Mouse (Mus musculus): ENCODE data around the gene Troap. TPM values are rescaled to one million over a fixed set of nuclear protein-coding genes. Genes with fewer than 3 reads are reported as not detected.

Gene Troap
- total and polyA plus RNA-seq, 3 experiments, result 25.8 to 70.2 TPM; not detected in 1

DNA sequence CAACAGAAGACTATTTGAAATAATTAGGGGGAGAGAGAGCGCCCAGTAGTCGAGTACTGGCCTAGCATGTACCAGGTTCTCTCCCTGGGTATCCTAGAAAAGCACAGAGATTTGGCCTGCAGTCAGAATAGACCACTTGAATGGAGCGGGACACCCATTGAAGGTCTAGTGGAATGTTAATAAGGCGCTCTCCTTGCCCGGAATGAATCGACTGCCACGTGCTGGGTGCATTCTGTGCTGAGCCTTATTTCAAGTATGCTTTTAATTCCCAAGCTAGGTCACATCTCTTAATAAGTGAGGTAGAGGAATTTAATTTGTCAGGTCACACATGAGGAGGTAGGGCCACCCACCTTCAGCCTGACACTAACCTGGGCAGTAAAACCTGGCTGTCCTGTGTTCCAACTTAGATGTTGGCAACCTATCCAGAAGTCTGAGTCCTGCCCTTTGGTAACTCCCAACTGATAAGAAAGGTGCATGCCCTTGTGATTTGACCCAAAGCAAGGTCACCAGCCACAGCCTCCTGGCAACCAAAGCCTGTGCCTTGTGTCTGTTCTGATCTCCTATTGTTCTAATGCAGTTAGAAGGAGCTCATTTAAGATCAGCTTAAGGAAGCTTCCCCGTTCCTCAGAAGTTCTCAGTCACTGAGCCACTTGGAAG is 38.0 kb upstream of the Troap start:
- H3K4me3 ChIP-seq (ENCODE audit: control insufficient read depth in 1 of 2, insufficient read depth in 1 of 2, low read depth in 2 of 2, low read length in 2 of 2), result no peak overlapping the region
- peaks cover 20 to 28% of the 10 kb centered on the region in 2 experiments for H3K36me3 ChIP-seq (ENCODE audit: control insufficient read depth in 1 of 2, insufficient read depth in 2 of 2, low read length in 2 of 2)
- peaks cover 7 to 33% of the 10 kb centered on the region in 2 experiments; a peak in 3 of 4 replicates for H3K4me1 ChIP-seq (ENCODE audit: control insufficient read depth in 1 of 2, insufficient read depth in 2 of 2, low read length in 2 of 2)
- no peak for DNase-seq (ENCODE audit: low read depth, low spot score)
- TF ChIP-seq USF2 (IDR thresholded peaks at IDR 0.05; ENCODE audit: borderline replicate concordance in 1 of 2, insufficient read depth in 1 of 2, low read depth in 1 of 2, low read length in 2 of 2), result no peak
- TF ChIP-seq ZKSCAN1 (IDR thresholded peaks at IDR 0.05; ENCODE audit: low read depth, low read length), result no peak
- H3K27ac ChIP-seq (ENCODE audit: control insufficient read depth, low read depth, low read length), result no peak overlapping the region
- H3K9me3 ChIP-seq (replicated peaks; ENCODE audit: insufficient read depth, low read length), result no peaks in the 10 kb centered on the region
- H3K79me2 ChIP-seq (ENCODE audit: control insufficient read depth, insufficient read depth, low read length, poor library complexity), result peaks cover 19% of the 10 kb centered on the region
- H3K9ac ChIP-seq (ENCODE audit: control insufficient read depth, low read depth, low read length, poor library complexity, severe bottlenecking), result no peak overlapping the region
- H3K27me3 ChIP-seq (ENCODE audit: control insufficient read depth in 1 of 2, insufficient read depth in 2 of 2, low read length in 2 of 2), result no peaks in the 10 kb centered on the region

DNA sequence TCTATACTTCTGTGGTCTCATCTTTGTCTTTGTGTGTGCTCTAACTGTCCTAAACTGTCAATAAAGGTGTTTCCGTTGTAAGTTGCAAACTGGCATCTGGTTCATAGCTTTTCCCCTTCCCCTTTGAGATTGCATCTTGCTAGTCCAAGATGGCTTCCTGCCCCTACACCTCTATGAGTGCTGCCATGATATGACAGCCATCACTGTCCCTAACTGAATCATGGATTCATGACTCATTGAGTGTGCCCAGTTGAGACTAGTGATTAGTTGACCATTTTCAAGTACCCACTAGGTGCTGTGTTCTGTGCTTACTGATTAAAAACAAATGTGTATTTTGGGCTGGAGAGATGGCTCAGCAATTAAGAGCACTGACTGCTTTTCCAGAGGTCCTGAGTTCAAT is 36.4 kb upstream of the Troap start:
- H3K79me2 ChIP-seq (ENCODE audit: control insufficient read depth, insufficient read depth, low read length, poor library complexity), result peaks cover 3% of the 10 kb centered on the region; the same call in 1 of the 2 replicates
- no peak overlapping the region for H3K27ac ChIP-seq (ENCODE audit: control insufficient read depth, low read depth, low read length)
- no peaks in the 10 kb centered on the region for H3K9me3 ChIP-seq (replicated peaks; ENCODE audit: insufficient read depth, low read length)
- H3K4me3 ChIP-seq (ENCODE audit: control insufficient read depth in 1 of 2, insufficient read depth in 1 of 2, low read depth in 2 of 2, low read length in 2 of 2), result no peak overlapping the region
- peaks cover 5 to 21% of the 10 kb centered on the region in 2 experiments; a peak in 3 of 4 replicates for H3K4me1 ChIP-seq (ENCODE audit: control insufficient read depth in 1 of 2, insufficient read depth in 2 of 2, low read length in 2 of 2)
- no peaks in the 10 kb centered on the region for H3K27me3 ChIP-seq (ENCODE audit: control insufficient read depth in 1 of 2, insufficient read depth in 2 of 2, low read length in 2 of 2)
- TF ChIP-seq USF1 (IDR thresholded peaks at IDR 0.05; ENCODE audit: low read depth, low read length) (no peak), POLR2AphosphoS5 (IDR thresholded peaks at IDR 0.05; ENCODE audit: borderline replicate concordance, low read depth, low read length) (peak; percentile 75; the same call in 1 of the 2 replicates)
- no peak overlapping the region for H3K9ac ChIP-seq (ENCODE audit: control insufficient read depth, low read depth, low read length, poor library complexity, severe bottlenecking)
- H3K36me3 ChIP-seq (ENCODE audit: control insufficient read depth in 1 of 2, insufficient read depth in 2 of 2, low read length in 2 of 2), result peaks cover 19 to 20% of the 10 kb centered on the region in 2 experiments
- DNase-seq (ENCODE audit: low read depth, low spot score), result peak; percentile 41

DNA sequence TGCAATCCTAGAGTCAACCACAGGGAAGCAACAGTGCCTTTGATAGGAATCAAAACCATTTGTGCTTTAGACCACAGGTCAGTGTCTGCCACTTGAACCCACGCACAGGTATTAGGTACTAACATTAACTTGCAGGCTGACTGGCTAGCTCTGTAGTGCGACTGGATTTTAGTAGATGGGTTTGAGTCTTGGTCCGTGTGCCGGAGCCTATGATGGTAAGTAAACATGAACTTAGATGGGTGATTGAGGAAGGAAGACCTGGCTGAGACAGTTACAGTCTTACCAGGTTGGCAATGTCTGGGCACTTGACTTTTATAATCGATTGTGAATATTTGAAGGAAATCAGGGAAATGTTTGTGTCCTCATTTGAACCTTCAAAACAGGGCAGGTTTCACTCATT is 35.6 kb upstream of the Troap start:
- Histone ChIP-seq H3K9ac (ENCODE audit: control insufficient read depth, low read depth, low read length, poor library complexity, severe bottlenecking) (no peak overlapping the region), H3K4me1 (ENCODE audit: control insufficient read depth in 1 of 2, insufficient read depth in 2 of 2, low read length in 2 of 2) (peaks cover 4 to 18% of the 10 kb centered on the region in 2 experiments; a peak in 3 of 4 replicates), H3K27ac (ENCODE audit: control insufficient read depth, low read depth, low read length) (no peak overlapping the region), H3K9me3 (replicated peaks; ENCODE audit: insufficient read depth, low read length) (no peaks in the 10 kb centered on the region), H3K79me2 (ENCODE audit: control insufficient read depth, insufficient read depth, low read length, poor library complexity) (peaks cover 1% of the 10 kb centered on the region; the same call in 1 of the 2 replicates), H3K27me3 (ENCODE audit: control insufficient read depth in 1 of 2, insufficient read depth in 2 of 2, low read length in 2 of 2) (no peaks in the 10 kb centered on the region), H3K36me3 (ENCODE audit: control insufficient read depth in 1 of 2, insufficient read depth in 2 of 2, low read length in 2 of 2) (peaks cover 15 to 20% of the 10 kb centered on the region in 2 experiments), H3K4me3 (ENCODE audit: control insufficient read depth in 1 of 2, insufficient read depth in 1 of 2, low read depth in 2 of 2, low read length in 2 of 2) (no peak overlapping the region)
- TF ChIP-seq E2F4 (IDR thresholded peaks at IDR 0.05; ENCODE audit: borderline replicate concordance, low read depth, low read length), result no peak
- TF ChIP-seq CHD1 (IDR thresholded peaks at IDR 0.05; ENCODE audit: low read depth, low read length), result no peak
- TF ChIP-seq MYB (IDR thresholded peaks at IDR 0.05; ENCODE audit: low read depth, low read length), result no peak
- no peak for TF ChIP-seq HCFC1 (IDR thresholded peaks at IDR 0.05; ENCODE audit: low read depth, low read length)
- no peak for TF ChIP-seq USF2 (IDR thresholded peaks at IDR 0.05; ENCODE audit: borderline replicate concordance in 1 of 2, insufficient read depth in 1 of 2, low read depth in 1 of 2, low read length in 2 of 2)
- TF ChIP-seq ZMIZ1 (IDR thresholded peaks at IDR 0.05; ENCODE audit: low read depth, low read length), result no peak; the same call in 1 of the 2 replicates
- no peak for TF ChIP-seq TAL1 (IDR thresholded peaks at IDR 0.05; ENCODE audit: low read length)
- TF ChIP-seq GABPA (IDR thresholded peaks at IDR 0.05; ENCODE audit: low read depth, low read length), result no peak
- no peak for TF ChIP-seq EP300 (IDR thresholded peaks at IDR 0.05; ENCODE audit: low read depth in 1 of 2, low read length in 2 of 2)
- TF ChIP-seq NRF1 (IDR thresholded peaks at IDR 0.05; ENCODE audit: insufficient read depth, low read depth, low read length, poor library complexity, severe bottlenecking), result no peak
- TF ChIP-seq POLR2AphosphoS5 (IDR thresholded peaks at IDR 0.05; ENCODE audit: borderline replicate concordance, low read depth, low read length), result 0 out of 2 replicates have a peak, but pooled peaks have one; percentile 17
- peak; percentile 80 for TF ChIP-seq POLR2AphosphoS2 (IDR thresholded peaks at IDR 0.05; ENCODE audit: low read length)
- no peak for TF ChIP-seq ZKSCAN1 (IDR thresholded peaks at IDR 0.05; ENCODE audit: low read depth, low read length)
- peak; percentile 35 for DNase-seq (ENCODE audit: low read depth, low spot score)

Data from MEL (cell line).